Mouse (Mus musculus): ENCODE results near the gene Gm3194. TPM values are rescaled to one million over a fixed set of nuclear protein-coding genes. Genes with fewer than 3 reads are reported as not detected.
"Not testable (repeated sequence)": the region's sequence is repeated elsewhere in the genome, so short reads cannot be mapped to it uniquely, and the experiment has no call there.

Gm3194 gene
- 1.2 and 3.7 TPM in 2 replicates for polyA plus RNA-seq (2014; fragmentation: Nextera tagmentation; extraction: Ambion mirVana)

DNA sequence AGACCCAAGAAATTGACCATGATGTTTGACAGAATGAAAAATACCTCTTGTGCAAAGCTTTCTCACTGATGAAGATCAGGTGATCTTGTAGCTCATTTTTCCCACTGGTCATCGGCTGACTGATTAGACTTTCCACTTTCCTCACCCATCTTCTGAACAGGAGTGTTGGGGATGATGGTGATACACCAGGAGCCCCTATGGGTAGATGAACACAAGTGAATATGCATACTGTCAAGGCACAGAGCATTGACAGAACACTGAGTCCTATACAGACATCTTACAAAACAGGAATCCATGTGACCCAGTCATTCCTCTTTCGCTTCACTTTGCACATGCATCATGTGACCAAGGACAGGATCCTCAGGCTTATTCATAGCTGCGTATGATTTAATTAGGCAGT, at the start of gene Gm3194:
TSS of gene Gm3194 (minus strand) at position 101 of the 400 bp plus-strand sequence.
- H3K27me3 ChIP-seq (ENCODE audit: control insufficient read depth, insufficient read depth, low read length); H3K4me2 ChIP-seq (ENCODE audit: low read length); H3K9me3 ChIP-seq (ENCODE audit: control insufficient read depth, low read length); H3K36me3 ChIP-seq (ENCODE audit: control insufficient read depth, insufficient read depth, low read length); H3K27ac ChIP-seq (replicated peaks; ENCODE audit: low read depth, low read length); H3K4me3 ChIP-seq (replicated peaks; ENCODE audit: low read depth, low read length); DNase-seq; H3K4me1 ChIP-seq (ENCODE audit: control insufficient read depth, insufficient read depth, low read length); H3K9ac ChIP-seq (replicated peaks; ENCODE audit: low read length); ATAC-seq (ENCODE audit: low FRiP score, low TSS enrichment): not testable (repeated sequence)
- WGBS, result no CpG with 5 or more reads among the region's 3 CpGs

DNA sequence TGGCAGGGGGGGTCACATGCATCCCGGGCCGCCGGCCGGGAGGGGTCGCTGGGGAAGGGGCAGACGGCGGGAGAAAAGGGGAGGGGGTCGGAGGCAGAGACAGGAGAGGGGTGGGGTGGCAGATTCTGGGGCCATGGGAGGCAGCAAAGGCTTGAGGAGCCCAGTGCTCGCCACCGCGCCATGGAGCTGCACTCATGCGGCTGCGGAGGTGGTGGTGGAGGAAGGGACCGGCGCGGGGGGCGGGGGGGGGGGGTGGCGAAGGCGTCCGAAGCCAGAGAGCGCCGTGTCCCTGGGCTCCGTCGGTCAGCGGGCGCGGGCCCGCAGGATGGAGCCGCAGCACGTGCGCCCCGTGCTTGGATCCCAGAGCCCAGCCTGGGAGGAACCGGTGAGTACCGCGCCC, 46.1 kb upstream of the Gm3194 start, which contains the start of gene Gm3488:
TSS of gene Gm3488 (plus strand) at position 301 of the 400 bp plus-strand sequence.
- not testable (repeated sequence) for H3K36me3 ChIP-seq (ENCODE audit: control insufficient read depth, insufficient read depth, low read length); H3K9ac ChIP-seq (replicated peaks; ENCODE audit: low read length); H3K27ac ChIP-seq (replicated peaks; ENCODE audit: low read depth, low read length); H3K9me3 ChIP-seq (ENCODE audit: control insufficient read depth, low read length); ATAC-seq (ENCODE audit: low FRiP score, low TSS enrichment); H3K4me1 ChIP-seq (ENCODE audit: control insufficient read depth, insufficient read depth, low read length); DNase-seq; H3K27me3 ChIP-seq (ENCODE audit: control insufficient read depth, insufficient read depth, low read length); H3K4me3 ChIP-seq (replicated peaks; ENCODE audit: low read depth, low read length); H3K4me2 ChIP-seq (ENCODE audit: low read length)
- no CpG with 5 or more reads among the region's 35 CpGs for WGBS

GRCm38 (mm10) chr14:5483907-5484306, 28.6 kb upstream of the Gm3194 start, which contains the start of gene Gm3187:
Gene Gm3187 (plus strand): TSS chr14:5484207.
- not testable (repeated sequence) for H3K27ac ChIP-seq (replicated peaks; ENCODE audit: low read depth, low read length); ATAC-seq (ENCODE audit: low FRiP score, low TSS enrichment); H3K4me2 ChIP-seq (ENCODE audit: low read length); H3K27me3 ChIP-seq (ENCODE audit: control insufficient read depth, insufficient read depth, low read length); H3K4me1 ChIP-seq (ENCODE audit: control insufficient read depth, insufficient read depth, low read length); H3K36me3 ChIP-seq (ENCODE audit: control insufficient read depth, insufficient read depth, low read length); DNase-seq; H3K9me3 ChIP-seq (ENCODE audit: control insufficient read depth, low read length); H3K9ac ChIP-seq (replicated peaks; ENCODE audit: low read length); H3K4me3 ChIP-seq (replicated peaks; ENCODE audit: low read depth, low read length)
- WGBS, result 92% methylated on average over 4 of the region's 5 CpGs

- not testable (repeated sequence) for H3K4me3 ChIP-seq (replicated peaks; ENCODE audit: low read depth, low read length); DNase-seq; H3K4me2 ChIP-seq (ENCODE audit: low read length); ATAC-seq (ENCODE audit: low FRiP score, low TSS enrichment); H3K9ac ChIP-seq (replicated peaks; ENCODE audit: low read length); H3K9me3 ChIP-seq (ENCODE audit: control insufficient read depth, low read length); H3K27me3 ChIP-seq (ENCODE audit: control insufficient read depth, insufficient read depth, low read length); H3K36me3 ChIP-seq (ENCODE audit: control insufficient read depth, insufficient read depth, low read length); H3K27ac ChIP-seq (replicated peaks; ENCODE audit: low read depth, low read length); H3K4me1 ChIP-seq (ENCODE audit: control insufficient read depth, insufficient read depth, low read length)
- no CpG with 5 or more reads among the region's 3 CpGs for WGBS
These were observed 22.5 kb upstream of the Gm3194 start, which contains the start of gene Gm8246 for GRCm38 (mm10) chr14:5477730-5478129. Gene Gm8246 (minus strand): TSS chr14:5477830.

DNA sequence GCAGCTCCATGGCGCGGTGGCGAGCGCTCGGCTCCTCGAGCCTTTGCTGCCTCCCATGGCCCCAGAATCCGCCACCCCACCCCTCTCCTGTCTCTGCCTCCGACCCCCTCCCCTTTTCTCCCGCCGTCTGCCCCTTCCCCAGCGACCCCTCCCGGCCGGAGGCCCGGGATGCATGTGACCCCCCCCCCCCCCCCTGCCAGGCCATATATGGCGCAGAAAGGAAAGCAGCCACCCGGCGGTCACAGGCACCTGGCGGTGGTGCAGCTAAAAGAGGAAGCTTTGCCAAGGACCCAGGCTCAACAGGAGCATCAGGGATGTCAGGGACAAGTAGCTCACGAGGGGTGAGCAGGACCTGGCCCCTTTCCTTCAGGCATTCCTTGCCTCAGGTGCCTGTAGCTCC, 5.2 kb upstream of the Gm3194 start:
- not testable (repeated sequence) for ATAC-seq (ENCODE audit: low FRiP score, low TSS enrichment); H3K36me3 ChIP-seq (ENCODE audit: control insufficient read depth, insufficient read depth, low read length); H3K9ac ChIP-seq (replicated peaks; ENCODE audit: low read length); DNase-seq; H3K4me3 ChIP-seq (replicated peaks; ENCODE audit: low read depth, low read length); H3K27ac ChIP-seq (replicated peaks; ENCODE audit: low read depth, low read length); H3K4me1 ChIP-seq (ENCODE audit: control insufficient read depth, insufficient read depth, low read length); H3K9me3 ChIP-seq (ENCODE audit: control insufficient read depth, low read length); H3K4me2 ChIP-seq (ENCODE audit: low read length); H3K27me3 ChIP-seq (ENCODE audit: control insufficient read depth, insufficient read depth, low read length)
- no CpG with 5 or more reads among the region's 19 CpGs for WGBS

DNA sequence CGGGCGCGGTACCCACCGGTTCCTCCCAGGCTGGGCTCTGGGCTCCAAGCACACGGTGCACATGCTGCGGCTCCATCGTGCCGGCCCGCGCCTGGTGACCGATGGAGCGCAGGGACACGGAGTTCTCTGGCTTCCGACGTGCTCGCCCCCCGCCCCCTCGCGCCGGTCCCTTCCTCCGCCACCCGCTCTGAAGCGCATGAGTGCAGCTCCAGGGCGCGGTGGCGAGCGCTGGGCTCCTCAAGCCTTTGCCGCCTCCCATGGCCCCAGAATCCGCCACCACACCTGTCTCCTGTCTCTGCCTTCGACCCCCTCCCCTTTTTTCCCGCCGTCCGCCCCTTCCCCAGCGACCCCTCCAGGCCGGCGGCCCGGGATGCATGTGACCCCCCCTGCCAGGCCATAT, 66.3 kb downstream of the Gm3194 start, which contains the start of gene Gm3500:
TSS of gene Gm3500 (minus strand) at position 101 of the 400 bp plus-strand sequence.
- H3K36me3 ChIP-seq (ENCODE audit: control insufficient read depth, insufficient read depth, low read length); H3K27me3 ChIP-seq (ENCODE audit: control insufficient read depth, insufficient read depth, low read length); H3K4me3 ChIP-seq (replicated peaks; ENCODE audit: low read depth, low read length); H3K9me3 ChIP-seq (ENCODE audit: control insufficient read depth, low read length); H3K27ac ChIP-seq (replicated peaks; ENCODE audit: low read depth, low read length); H3K4me1 ChIP-seq (ENCODE audit: control insufficient read depth, insufficient read depth, low read length); DNase-seq; ATAC-seq (ENCODE audit: low FRiP score, low TSS enrichment); H3K9ac ChIP-seq (replicated peaks; ENCODE audit: low read length); H3K4me2 ChIP-seq (ENCODE audit: low read length): not testable (repeated sequence)
- no CpG with 5 or more reads among the region's 37 CpGs for WGBS

Other genes with a start within 250 kb of the Gm3194 start
- gene Gm3526, start 194.9 kb downstream of the Gm3194 start, polyA plus RNA-seq (2014; fragmentation: Nextera tagmentation; extraction: Ambion mirVana), result 0.26 TPM in 1 of 2 replicates, not detected in the other
- not detected in 2 replicates for gene Gm3542, start 120.5 kb downstream of the Gm3194 start, polyA plus RNA-seq (2014; fragmentation: Nextera tagmentation; extraction: Ambion mirVana)
- gene Gm3500, start 66.4 kb downstream of the Gm3194 start, polyA plus RNA-seq (2014; fragmentation: Nextera tagmentation; extraction: Ambion mirVana), result 0.70 and 2.9 TPM in 2 replicates
- gene Gm8246, start 22.4 kb upstream of the Gm3194 start, polyA plus RNA-seq (2014; fragmentation: Nextera tagmentation; extraction: Ambion mirVana), result not detected in 2 replicates
- gene Gm3187, start 28.7 kb upstream of the Gm3194 start, polyA plus RNA-seq (2014; fragmentation: Nextera tagmentation; extraction: Ambion mirVana), result not detected in 2 replicates
- 15.3 and 21.8 TPM in 2 replicates for gene Gm3488, start 46.2 kb upstream of the Gm3194 start, polyA plus RNA-seq (2014; fragmentation: Nextera tagmentation; extraction: Ambion mirVana)
- not detected in 2 replicates for gene Gm3532, start 83.0 kb upstream of the Gm3194 start, polyA plus RNA-seq (2014; fragmentation: Nextera tagmentation; extraction: Ambion mirVana)
- not detected in 2 replicates for gene Gm8265, start 177.6 kb upstream of the Gm3194 start, polyA plus RNA-seq (2014; fragmentation: Nextera tagmentation; extraction: Ambion mirVana)
- not detected in 2 replicates for gene Gm9603, start 232.0 kb upstream of the Gm3194 start, polyA plus RNA-seq (2014; fragmentation: Nextera tagmentation; extraction: Ambion mirVana)

All from midbrain, embryonic 14.5 days (tissue).